In the genomic region with DNA sequence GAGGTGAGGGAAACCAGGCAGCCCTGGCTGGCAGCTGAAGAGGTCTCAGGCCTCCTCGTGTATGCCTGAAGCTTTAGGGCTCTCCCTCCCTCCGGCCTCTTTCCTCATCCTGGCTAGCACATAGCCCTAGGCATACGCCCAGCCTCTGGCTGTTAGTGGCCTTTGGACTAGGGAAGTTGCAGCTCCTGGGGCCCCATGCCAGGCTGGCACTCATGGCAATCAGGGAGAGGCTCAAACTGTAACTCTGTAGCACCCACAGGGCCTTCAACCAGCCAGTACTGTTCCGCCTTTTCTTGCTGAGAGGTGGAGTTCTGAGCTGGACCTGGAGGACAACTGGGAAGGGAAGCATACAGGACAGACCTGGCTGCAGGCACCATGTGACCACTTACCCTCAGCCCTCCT, we compare ENCODE assay signal across 13 mouse cellular contexts. TPM values are rescaled to one million over a fixed set of nuclear protein-coding genes. Genes with fewer than 3 reads are reported as not detected.
DNase-seq lines count a peak whose midpoint lies in the region; ATAC-seq and TF ChIP-seq lines count a peak whose summit lies in the region.
"Had no signal": no experiment of that assay in that cellular context is flagged by ENCODE, and none has a peak within 500 bp of the region (broad histone marks: within the 10 kb centered on the region; RNA-seq: fewer than 3 reads in every experiment).

No protein-coding gene starts in this region.

- no peaks in the 10 kb centered on the region for H3K9me3 ChIP-seq in stomach, embryonic 16.5 days (replicated peaks; ENCODE audit: control insufficient read depth, low read length)
- no peaks in the 10 kb centered on the region for H3K9me3 ChIP-seq in midbrain, postnatal 0 days (ENCODE audit: low read length)
- H3K9me3 ChIP-seq: embryonic facial prominence, embryonic 15.5 days; lung, embryonic 15.5 days had no signal

- 63% methylated on average over 4 of the region's 4 CpGs for WGBS in kidney, adult 2 months
- WGBS in stomach, embryonic 16.5 days: 73% methylated on average over 4 of the region's 4 CpGs
- 84% methylated on average over 4 of the region's 4 CpGs for WGBS in midbrain, postnatal 0 days

- H3K9ac ChIP-seq in stomach, embryonic 16.5 days (ENCODE audit: low read length): no peak overlapping the region; the same call in 1 of the 2 replicates
- H3K9ac ChIP-seq in midbrain, postnatal 0 days (replicated peaks; ENCODE audit: low read length, poor library complexity, severe bottlenecking): no peak overlapping the region
- H3K9ac ChIP-seq: embryonic facial prominence, embryonic 15.5 days; lung, embryonic 15.5 days had no signal

- no peak for TF ChIP-seq CTCF in bone marrow macrophage, adult 2 months (IDR thresholded peaks at IDR 0.05; ENCODE audit: low read depth, low read length)
- no peak for TF ChIP-seq CTCF in kidney, adult 2 months (conservative IDR thresholded peaks at IDR 0.05; ENCODE audit: insufficient read depth, insufficient read length, low read depth, low read length)
- no peak for TF ChIP-seq CTCF in midbrain, postnatal 0 days (IDR thresholded peaks at IDR 0.05)

- TF ChIP-seq POLR2A in bone marrow macrophage, adult 2 months (IDR thresholded peaks at IDR 0.05; ENCODE audit: borderline replicate concordance, low read depth, low read length): no peak
- peak; percentile 28 for TF ChIP-seq POLR2A in kidney, adult 2 months (IDR thresholded peaks at IDR 0.05; ENCODE audit: low read depth, low read length)

- no peak overlapping the region for H3K4me2 ChIP-seq in stomach, embryonic 16.5 days (ENCODE audit: low read depth, low read length)
- no peak overlapping the region for H3K4me2 ChIP-seq in midbrain, postnatal 0 days (ENCODE audit: low read depth, low read length, poor library complexity, severe bottlenecking)
- H3K4me2 ChIP-seq: embryonic facial prominence, embryonic 15.5 days; lung, embryonic 15.5 days had no signal

- H3K27me3 ChIP-seq in kidney, adult 2 months (replicated peaks; ENCODE audit: control insufficient read depth, insufficient read depth, low read length): no peaks in the 10 kb centered on the region
- H3K27me3 ChIP-seq in stomach, embryonic 16.5 days (ENCODE audit: control insufficient read depth, insufficient read depth, low read length): no peaks in the 10 kb centered on the region
- H3K27me3 ChIP-seq in midbrain, postnatal 0 days (ENCODE audit: insufficient read depth, low read length): no peaks in the 10 kb centered on the region
- H3K27me3 ChIP-seq: embryonic facial prominence, embryonic 15.5 days; lung, embryonic 15.5 days had no signal

- H3K4me1 ChIP-seq in bone marrow macrophage, adult 2 months (ENCODE audit: control insufficient read depth, insufficient read depth, low read length): peaks cover 41% of the 10 kb centered on the region
- H3K4me1 ChIP-seq in kidney, adult 2 months (ENCODE audit: control insufficient read depth, insufficient read depth, low read length): peaks cover 4% of the 10 kb centered on the region
- no peaks in the 10 kb centered on the region for H3K4me1 ChIP-seq in stomach, embryonic 16.5 days (ENCODE audit: control insufficient read depth, insufficient read depth, low read length)
- no peaks in the 10 kb centered on the region for H3K4me1 ChIP-seq in midbrain, postnatal 0 days (ENCODE audit: insufficient read depth, low read length)

- ATAC-seq in stomach, embryonic 16.5 days (ENCODE audit: insufficient read depth, low FRiP score): peak; percentile 30; the same call in 1 of the 2 replicates
- no peak for ATAC-seq in midbrain, postnatal 0 days (ENCODE audit: low FRiP score)

- H3K36me3 ChIP-seq in kidney, adult 2 months (ENCODE audit: control insufficient read depth, insufficient read depth, low read length): no peaks in the 10 kb centered on the region
- no peaks in the 10 kb centered on the region for H3K36me3 ChIP-seq in stomach, embryonic 16.5 days (ENCODE audit: control insufficient read depth, insufficient read depth, low read length)
- no peaks in the 10 kb centered on the region for H3K36me3 ChIP-seq in midbrain, postnatal 0 days (ENCODE audit: insufficient read depth, low read length)
- H3K36me3 ChIP-seq: embryonic facial prominence, embryonic 15.5 days; hindbrain, embryonic 10.5 days; lung, embryonic 15.5 days had no signal

- peak; percentile 60 for DNase-seq in lung, postnatal 25 days (ENCODE audit: low spot score)
- no peak for DNase-seq in lung, postnatal 14 days
- peak; percentile 96 for DNase-seq in kidney, adult 2 months
- DNase-seq in midbrain, postnatal 0 days (ENCODE audit: low spot score): no peak
- DNase-seq in spleen, adult 12 weeks (ENCODE audit: low spot score): no peak
- DNase-seq: cerebellum, postnatal 14 days; right cerebral cortex, postnatal 4 days; thymus, postnatal 25 days had no signal

- H3K27ac ChIP-seq in bone marrow macrophage, adult 2 months (ENCODE audit: insufficient read depth, low read depth, low read length): peak overlapping the region; percentile 25
- peak overlapping the region; percentile 79 for H3K27ac ChIP-seq in kidney, adult 2 months (ENCODE audit: insufficient read depth, low read depth, low read length)
- no peak overlapping the region for H3K27ac ChIP-seq in stomach, embryonic 16.5 days (ENCODE audit: low read length)
- H3K27ac ChIP-seq in midbrain, postnatal 0 days (ENCODE audit: low read depth, low read length): no peak overlapping the region
- H3K27ac ChIP-seq: embryonic facial prominence, embryonic 15.5 days; hindbrain, embryonic 10.5 days; lung, embryonic 15.5 days had no signal

- H3K4me3 ChIP-seq in bone marrow macrophage, adult 2 months (ENCODE audit: insufficient read depth, low read length): no peak overlapping the region
- no peak overlapping the region for H3K4me3 ChIP-seq in kidney, adult 2 months (ENCODE audit: insufficient read depth, low read depth, low read length)
- no peak overlapping the region for H3K4me3 ChIP-seq in stomach, embryonic 16.5 days (replicated peaks; ENCODE audit: low read length)
- no peak overlapping the region for H3K4me3 ChIP-seq in midbrain, postnatal 0 days (ENCODE audit: low read depth, low read length)
- H3K4me3 ChIP-seq: embryonic facial prominence, embryonic 15.5 days; hindbrain, embryonic 10.5 days; lung, embryonic 15.5 days had no signal

RNA-seq across cellular contexts. Expression of gene Jade2, which starts 19.5 kb away (rescaled TPM):
- 13.4 and 14.6 TPM in 2 replicates for polyA plus RNA-seq in bone marrow macrophage, adult 2 months (2012; ENCODE audit: insufficient read depth, insufficient read length, missing spikeins)
- 13.4 and 13.8 TPM in 2 replicates for polyA plus RNA-seq in kidney, adult 2 months (2012; rRNA removed)
- polyA plus RNA-seq in stomach, embryonic 16.5 days (2015; fragmentation: Nextera tagmentation; extraction: Ambion mirVana): 1.7 and 1.8 TPM in 2 replicates
- total RNA-seq in midbrain, postnatal 0 days (2014; rRNA removed): 3.6 and 3.7 TPM in 2 replicates
- polyA plus RNA-seq in midbrain, postnatal 0 days (2015; fragmentation: Nextera tagmentation; extraction: Ambion mirVana): 0.95 and 0.98 TPM in 2 replicates

Comparison
In these comparisons a context has a peak if more than half of its experiments do, and no peak if none do; other contexts are left out.
1. DNase-seq: peak in lung, postnatal 25 days (single experiment) and kidney, adult 2 months (single experiment); none in lung, postnatal 14 days (single experiment), midbrain, postnatal 0 days (single experiment) and spleen, adult 12 weeks (single experiment).
2. H3K27ac ChIP-seq: peak in bone marrow macrophage, adult 2 months (single experiment) and kidney, adult 2 months (single experiment); none in stomach, embryonic 16.5 days (single experiment) and midbrain, postnatal 0 days (single experiment).